Mouse (Mus musculus): ENCODE data around the gene Aire.

The Aire gene

DNA sequence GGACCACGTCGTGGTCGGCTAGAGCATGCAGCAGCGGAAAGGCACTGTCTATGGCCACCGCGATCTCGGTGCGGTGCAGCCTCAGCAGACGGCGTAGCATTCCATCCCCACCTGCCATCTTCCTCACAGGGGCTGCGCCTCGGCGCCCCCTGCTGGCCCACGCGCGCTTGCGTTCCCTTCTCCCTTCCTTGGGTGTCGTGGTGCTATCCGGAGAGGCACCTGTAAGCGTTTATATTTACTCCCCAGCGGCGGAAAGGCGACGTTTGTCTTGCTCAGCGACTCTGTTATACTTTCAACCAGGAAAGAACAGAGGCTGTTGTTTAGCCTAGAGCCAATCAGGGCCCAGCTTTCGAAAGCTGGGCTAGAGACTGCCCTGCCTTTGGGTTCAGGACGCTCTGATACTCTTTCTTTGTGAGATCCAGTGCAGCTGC, at the start of gene Aire:
Gene Aire (minus strand): TSS at position 205 of the 431 bp plus-strand sequence.
- peak; percentile 27 to 29 for DNase-seq (ENCODE audit: low spot score in 2 of 2)

DNA sequence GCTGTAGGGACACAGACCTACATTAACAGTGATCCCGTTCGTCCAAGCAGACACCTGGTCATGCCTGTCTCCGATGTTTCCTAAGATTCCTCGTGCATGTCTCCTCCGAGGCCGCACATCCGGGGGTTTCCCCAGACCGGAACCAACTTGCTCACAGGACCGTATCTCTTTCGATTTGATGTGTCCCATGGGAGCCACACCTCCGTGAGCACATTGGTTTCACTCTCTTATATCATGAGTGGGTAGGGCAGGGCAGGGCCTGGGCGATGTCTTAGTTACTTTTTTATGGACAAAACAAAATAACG, 49.3 kb upstream of the Aire start:
- DNase-seq (ENCODE audit: low spot score in 2 of 2): no peak

DNA sequence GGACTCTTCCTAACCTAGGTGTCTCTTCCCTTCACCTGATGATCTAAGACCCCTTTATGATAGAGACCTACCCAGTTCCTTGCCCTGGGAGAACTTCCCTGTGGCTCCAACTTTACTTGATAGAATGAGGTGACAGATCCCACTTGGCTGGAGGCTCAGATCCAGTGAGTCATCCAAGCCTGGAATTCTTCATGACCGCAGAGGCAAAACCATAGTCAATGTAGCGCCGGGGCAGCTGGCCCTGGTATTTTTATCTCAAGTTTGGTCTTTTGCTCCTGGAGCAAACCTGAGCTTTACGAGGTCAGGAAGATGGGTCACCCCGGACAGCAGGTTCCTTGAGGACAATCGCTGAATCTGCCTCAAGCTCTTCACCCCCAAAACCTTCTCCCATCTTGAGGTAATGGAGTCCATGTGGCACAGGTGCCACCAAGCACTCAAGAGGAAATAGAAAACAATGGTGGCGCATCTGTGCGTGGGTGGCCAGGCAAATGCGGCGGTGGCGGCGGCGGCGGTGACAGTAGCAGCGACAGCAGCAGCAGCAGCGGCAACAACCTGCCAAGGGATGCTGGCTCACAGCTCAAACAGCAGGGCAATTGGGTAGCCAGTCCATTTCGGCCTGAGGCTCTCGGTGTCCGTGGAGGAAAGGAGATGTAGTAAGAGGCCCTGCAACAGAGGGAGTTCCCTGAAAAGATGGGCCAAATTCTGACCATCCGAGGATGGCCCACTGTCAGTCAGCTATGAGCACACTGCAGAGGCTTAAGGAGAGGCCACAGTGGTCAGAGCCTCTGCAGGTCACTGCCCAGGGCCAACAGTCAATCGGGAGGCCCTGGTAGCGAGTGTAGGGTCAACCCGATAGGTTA, 48.7 kb upstream of the Aire start:
- DNase-seq (ENCODE audit: low spot score in 2 of 2): no peak

DNA sequence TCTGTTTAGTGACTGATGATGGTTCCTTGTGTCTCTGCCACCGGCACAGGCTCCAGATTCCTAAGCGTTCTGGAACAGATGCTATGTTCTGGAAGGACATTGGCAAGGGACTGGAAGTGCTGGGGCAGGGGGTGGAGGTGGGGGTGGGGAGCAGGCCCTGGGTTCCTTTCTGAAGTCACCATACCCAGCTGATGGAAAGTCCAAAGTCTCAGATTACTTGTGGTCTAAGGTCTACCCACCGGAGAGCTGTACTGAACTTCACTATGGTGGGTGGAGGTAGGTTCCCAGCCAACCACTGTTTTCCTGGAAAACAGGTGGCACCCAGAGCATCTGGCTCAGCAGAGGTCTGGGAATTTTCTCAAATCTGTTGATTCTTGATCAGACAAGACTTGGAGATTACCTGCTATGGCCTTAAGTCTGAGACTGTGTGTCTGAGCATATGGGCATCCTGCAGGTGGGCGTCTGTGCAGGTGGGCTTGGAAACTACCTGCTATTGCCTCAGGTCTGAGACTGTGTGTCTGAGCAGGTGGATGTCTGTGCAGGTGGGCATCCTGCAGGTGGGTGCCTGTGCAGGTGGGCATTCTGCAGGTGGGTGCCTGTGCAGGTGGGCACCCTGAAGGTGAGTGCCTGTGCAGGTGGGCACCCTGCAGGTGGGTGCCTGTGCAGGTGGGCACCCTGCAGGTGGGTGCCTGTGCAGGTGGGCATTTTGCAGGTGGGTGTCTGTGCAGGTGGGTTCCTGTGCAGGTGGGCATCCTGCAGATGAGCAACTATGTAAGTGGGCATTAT, 47.5 kb upstream of the Aire start:
- DNase-seq (ENCODE audit: low spot score in 2 of 2): no peak

DNA sequence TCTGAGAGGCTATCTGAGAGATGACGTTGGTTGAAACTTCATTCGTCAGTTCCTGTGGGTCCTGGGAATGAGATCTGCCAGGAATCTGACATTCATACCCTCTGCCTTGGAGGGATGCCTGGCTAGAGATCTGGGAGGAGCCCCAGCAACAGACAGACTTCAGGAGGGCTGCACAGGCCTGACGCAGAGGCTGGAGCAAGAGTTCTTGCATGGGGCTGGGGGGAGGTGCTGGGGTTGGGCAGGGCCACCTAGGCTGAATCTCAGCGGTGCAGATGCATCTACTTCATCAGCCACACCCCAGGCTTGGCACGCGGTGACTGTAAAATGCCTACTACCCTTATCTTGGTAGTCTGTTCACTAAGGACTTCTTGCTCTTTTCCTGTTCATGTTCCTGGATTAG, 46.8 kb upstream of the Aire start:
- peak in 1 of 2 experiments; percentile 64 for DNase-seq (ENCODE audit: low spot score in 2 of 2)

DNA sequence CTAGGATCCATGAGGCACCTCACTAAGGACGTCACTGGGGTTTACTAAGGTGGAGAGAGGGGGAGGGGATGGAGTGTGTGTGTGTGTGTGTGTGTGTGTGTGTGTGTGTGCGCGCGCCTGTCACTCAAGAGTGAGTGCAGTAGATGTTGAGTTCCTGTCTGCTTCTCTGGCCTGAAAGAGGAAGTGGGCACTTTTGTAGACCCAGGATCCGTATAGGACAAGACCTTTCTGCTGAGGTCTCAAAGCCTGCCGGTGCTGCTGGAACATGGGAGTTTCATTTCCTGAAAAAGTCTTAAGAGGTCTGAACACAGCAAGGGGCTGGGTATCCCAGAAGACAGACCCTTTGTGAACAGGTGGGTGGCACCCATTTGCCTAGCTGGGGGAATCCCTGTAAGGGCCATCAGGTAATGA, 43.7 kb upstream of the Aire start:
- no peak for DNase-seq (ENCODE audit: low spot score in 2 of 2)

DNA sequence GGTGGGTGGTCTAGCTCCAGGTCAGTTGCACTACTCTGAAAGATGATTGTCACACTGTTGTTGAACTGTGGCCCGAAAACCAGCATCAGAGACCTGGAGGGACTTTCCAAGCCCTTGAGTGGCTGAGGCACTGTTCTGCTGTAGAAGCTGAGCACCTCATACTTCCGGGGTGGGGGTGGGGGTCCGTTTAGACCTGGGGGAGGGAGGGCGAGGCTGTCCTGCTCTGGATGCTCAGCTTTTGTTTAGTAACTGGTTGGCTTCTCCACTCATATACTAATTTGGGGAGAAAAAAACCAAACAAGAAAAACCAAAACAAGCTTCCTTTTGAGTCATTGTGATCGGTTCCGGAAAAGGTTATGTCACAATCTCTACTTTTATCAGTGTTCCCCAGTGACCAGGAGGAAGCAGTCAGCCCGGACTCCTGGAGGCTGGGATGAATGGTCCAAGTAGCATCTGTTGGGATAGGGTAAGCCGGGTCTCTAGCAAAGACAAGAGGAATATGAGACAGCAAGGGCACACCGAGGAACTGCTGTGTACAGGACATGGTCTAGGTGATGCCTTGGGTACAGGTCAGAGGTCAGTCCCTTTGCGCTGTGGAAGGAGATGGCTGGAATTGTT, 43.1 kb upstream of the Aire start:
- peak; percentile 72 to 79 for DNase-seq (ENCODE audit: low spot score in 2 of 2)

DNA sequence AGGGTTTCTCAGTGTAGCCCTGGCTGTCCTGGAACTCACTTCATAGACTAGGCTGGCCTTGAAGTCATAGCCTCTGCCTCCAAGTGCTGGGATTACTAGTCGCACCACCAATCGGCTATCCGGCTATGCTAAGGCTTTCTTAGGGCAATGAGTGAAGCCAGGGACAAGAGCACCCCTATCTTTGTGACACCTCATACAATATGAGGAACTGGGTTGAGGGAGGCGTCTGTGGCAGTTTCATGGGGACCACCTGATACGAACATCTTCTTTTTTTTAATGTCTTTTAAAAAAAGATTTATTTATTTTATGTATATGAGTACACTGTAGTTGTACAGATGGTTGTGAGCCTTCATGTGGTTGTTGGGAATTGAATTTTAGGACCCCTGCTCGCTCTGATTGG, 42.3 kb upstream of the Aire start:
- no peak for DNase-seq (ENCODE audit: low spot score in 2 of 2)

DNA sequence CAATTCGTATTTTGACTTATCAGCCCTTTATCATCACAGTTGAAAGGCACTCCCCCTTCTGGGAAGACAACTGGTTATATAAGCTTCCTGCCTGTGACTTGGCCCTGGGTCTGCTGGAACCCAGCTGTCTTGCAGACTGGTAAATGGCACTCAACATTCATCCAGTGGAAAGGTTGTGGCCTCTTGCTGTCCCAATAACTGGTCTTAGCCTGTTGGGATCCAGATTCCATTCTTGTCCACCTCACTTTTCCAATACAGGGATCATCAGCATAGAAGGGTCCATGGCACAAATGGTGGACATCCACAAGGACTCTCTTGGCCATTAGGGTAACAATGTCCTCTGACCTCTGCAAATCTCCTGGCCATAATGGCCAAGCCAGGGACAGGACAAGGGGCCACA, 40.7 kb upstream of the Aire start:
- no peak for DNase-seq (ENCODE audit: low spot score in 2 of 2)

DNA sequence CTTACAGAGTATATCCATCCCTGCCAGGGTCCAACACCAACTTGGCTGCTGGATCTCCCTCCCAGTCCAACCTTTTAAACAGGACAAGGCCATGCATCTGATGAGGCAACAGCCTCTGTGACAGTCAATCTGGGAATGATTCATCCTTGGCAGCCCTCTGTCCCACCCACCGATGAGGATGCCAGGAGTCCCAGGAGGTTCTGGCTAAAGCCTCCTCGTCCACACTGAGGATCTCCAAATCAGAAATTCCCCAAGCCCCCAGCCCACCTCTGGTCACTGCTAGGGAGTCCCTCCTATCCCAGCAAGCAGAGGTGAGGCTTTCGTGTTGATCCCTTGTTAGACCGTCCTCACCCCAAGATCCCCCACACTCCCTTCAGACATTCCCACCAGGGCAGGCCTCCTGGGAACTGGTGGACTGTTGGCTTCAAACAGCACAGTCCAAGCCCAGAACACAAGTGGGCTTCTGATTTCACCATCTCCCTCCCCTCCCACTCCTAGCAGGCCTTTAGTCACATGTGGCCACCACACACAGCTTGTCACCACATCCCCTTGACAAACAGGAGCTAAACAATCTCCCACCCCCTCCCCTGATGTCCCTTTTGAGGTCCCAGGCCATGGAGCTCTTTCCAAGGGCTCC, 36.7 kb upstream of the Aire start:
- peak; percentile 83 to 85 for DNase-seq (ENCODE audit: low spot score in 2 of 2)

DNA sequence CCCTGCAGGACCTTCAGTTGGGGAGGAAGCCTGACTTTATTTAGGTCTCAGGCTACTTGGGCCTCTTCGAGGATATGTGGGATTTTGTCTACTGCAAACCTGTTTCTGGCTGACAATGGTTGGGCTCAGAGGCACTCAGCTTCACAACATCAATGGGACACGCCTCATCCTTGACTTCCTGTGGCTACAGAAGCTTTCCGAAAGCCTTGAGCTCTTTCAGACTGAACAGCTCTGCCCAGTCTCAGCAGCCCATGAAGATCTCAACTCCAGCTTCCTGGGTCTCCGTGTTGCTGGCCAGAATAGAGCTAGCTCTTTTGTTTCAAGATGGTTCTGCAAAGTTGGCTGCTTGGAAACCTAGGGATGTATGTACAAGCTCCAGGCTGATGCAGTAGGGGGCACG, 34.9 kb upstream of the Aire start:
- no peak for DNase-seq (ENCODE audit: low spot score in 2 of 2)

DNA sequence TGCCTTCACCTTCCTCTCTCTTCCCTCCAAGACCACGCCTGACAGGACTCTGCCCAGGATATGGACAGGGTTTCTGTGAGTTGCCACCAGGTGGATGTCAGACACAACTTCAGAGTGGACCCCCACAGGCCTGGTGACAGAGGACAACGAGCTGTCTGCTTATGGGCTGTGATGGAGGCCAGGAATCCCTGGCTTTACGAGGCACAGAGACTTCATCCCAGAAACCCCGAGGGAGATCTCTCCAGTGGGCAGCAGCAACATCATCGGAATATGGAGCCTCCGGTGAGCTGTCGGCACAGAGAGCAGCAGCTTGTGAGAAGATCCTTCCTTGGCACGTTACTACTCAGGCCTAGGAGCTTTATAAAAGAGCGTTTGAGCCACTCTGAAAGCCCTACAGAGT, 34.5 kb upstream of the Aire start:
- DNase-seq (ENCODE audit: low spot score in 2 of 2): no peak

DNA sequence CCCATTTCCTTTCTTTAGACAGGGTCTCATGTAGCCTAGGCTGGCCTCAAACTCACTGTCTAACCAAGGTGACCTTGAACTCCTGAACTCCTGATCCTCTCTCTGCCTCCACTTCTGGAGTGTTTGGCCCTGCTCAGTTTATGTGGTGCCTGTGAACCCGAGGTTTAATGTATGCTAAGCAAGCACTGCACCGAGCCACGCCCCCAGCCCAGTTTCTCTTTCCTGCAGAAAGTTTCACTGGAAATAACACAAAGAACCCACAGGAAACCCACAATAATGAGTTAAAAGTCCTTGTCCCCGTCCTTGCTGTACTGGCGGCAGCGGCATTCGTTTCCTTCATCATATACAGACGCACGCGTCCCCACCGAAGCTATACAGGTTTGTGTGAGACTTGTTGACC, 31.6 kb upstream of the Aire start:
- no peak for DNase-seq (ENCODE audit: low spot score in 2 of 2)

DNA sequence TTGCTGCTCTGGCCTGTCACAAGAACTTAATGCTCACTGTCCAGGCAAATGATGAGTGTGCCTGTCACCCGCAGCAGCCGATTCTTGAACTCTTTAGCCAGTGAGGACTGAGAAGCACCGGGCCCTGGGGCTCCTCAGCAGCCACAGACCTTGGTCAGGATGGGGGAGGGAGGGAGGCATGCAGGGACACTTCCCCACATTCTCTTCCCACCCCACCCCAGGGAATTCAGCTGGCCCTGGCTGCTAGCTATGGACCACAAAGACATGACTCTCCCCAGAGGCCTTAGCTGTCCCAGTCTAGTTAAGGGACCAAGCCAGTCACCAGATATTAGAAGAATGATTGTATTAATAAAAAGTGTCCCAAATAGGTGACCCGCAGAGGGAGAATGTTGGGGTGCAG, 30.7 kb upstream of the Aire start:
- no peak for DNase-seq (ENCODE audit: low spot score in 2 of 2)

DNA sequence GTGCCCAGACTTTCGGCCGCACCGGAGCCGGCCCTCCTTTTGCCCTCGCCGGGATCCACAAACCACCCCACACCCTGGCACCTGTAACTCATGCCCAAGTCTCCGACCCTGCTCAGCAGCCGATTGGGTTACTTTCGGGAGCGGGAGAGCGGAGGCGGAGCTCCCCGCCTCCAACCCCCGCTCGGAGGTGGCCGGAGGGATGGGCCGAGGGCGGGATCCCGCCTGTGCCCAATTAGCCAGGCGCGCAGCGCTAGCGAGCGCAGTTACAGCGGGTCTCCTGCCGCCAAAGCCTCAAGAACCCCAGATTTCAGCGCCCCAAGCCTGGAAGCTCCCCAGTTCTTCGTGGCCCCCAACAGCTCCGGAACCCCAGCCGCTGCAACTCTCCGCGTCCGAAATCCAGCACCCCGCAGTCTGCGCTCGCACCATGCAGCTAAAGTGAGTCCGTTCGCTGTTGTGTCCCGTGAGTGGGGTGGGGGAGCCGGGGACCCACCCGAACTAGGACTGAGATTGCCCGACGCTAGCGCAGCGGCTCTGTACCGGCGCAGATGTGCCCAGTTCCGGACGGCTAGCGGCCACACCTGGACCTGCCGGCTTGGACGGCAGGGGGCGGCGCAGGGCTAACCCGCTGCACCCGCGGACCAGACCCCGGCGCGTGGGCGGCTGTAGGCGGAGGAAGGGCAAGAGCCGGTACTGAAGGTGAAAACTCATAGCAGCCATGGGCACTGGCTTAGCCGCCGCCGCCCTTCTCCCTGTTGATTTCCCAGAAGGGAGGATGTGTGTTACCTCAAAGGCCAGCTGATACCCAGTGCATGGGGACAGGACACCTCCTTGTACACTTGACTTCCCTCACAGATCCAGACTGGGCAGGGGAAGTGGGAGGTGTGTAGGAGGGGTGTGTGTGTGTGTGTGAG, 25.9 kb upstream of the Aire start, which contains the start of gene Icosl:
Gene Icosl (plus strand): TSS at position 202 of the 911 bp plus-strand sequence.
- peak; percentile 86 to 88 for DNase-seq (ENCODE audit: low spot score in 2 of 2)

DNA sequence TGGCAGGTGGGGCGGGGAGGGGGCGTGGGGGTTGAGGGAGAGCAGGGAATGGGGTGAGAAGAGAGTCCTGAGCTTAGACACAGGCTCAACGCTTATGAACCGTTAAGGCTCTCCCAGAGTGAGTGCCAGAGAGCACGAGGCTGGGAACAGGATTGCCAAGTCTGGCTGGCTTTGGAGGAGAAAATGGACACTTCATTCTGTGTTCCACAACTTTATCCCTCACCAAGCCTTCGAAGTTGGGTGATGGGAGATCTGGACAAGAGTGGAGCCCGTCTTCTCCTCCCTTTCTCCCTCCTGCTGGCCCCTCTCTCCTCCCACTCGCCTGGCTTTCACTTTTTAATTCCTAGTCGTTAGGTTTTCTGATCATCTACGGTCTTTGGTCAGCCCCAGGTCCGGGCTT, 25.1 kb upstream of the Aire start:
- DNase-seq (ENCODE audit: low spot score in 2 of 2): no peak

DNA sequence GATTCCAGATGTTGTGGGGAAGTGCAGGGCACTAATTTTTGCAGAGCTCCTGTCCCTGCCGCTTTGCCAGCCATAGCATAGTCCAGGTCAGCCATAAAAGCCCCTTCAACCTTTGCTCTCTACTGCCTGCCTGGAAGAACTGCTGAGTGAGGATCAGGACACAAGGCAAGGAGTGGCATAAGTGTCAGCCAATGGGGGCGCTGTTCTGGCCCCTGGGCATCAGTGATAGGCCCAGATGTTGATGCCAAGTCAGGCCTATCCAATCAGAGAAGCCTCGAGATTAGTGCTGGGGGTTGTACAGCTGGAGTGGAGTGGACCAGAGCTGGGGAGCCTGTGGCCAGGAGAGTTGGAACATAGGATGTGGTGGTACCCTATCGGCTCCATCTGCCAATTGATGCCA, 23.8 kb upstream of the Aire start:
- no peak for DNase-seq (ENCODE audit: low spot score in 2 of 2)

DNA sequence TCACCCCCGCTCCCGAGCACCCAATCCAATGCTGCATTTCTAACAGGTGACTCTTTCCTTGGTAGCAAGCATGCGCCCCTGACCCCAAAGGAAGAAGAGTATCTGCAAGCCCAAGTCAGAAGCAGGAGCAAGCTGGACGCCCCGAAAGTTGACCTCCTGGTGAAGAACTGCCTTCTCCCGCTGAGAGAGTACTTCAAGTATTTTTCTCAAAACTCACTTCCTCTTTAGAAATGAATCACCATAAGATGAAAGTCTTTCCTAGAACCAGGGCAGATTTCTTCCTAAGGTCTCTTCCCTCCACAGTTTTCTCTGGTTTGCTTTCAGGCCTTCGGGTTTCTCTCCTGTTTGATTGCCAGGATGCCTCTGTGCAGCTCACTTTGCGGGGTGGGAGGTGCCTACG, 19.7 kb upstream of the Aire start:
- DNase-seq (ENCODE audit: low spot score in 2 of 2): no peak

DNA sequence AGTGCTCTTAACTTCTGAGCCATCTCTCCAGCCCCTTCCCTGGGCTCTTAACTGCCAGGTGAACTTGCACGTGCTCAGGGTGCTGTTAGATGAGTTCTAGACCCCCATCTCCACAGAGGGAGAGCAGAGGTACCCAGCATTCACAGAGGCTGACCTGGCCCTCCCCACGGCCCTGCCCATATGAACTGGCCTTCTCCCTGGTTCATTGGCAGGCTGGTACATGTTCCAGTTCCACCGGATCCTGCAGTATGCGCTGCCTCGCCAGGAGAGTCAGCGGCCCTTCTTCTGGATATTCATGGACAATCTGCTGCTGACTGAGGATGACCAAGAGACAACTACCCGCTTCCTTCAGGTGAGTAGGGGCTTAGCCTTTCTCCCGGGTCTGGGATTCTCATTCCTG, 13.6 kb upstream of the Aire start:
- DNase-seq (ENCODE audit: low spot score in 2 of 2): no peak

DNA sequence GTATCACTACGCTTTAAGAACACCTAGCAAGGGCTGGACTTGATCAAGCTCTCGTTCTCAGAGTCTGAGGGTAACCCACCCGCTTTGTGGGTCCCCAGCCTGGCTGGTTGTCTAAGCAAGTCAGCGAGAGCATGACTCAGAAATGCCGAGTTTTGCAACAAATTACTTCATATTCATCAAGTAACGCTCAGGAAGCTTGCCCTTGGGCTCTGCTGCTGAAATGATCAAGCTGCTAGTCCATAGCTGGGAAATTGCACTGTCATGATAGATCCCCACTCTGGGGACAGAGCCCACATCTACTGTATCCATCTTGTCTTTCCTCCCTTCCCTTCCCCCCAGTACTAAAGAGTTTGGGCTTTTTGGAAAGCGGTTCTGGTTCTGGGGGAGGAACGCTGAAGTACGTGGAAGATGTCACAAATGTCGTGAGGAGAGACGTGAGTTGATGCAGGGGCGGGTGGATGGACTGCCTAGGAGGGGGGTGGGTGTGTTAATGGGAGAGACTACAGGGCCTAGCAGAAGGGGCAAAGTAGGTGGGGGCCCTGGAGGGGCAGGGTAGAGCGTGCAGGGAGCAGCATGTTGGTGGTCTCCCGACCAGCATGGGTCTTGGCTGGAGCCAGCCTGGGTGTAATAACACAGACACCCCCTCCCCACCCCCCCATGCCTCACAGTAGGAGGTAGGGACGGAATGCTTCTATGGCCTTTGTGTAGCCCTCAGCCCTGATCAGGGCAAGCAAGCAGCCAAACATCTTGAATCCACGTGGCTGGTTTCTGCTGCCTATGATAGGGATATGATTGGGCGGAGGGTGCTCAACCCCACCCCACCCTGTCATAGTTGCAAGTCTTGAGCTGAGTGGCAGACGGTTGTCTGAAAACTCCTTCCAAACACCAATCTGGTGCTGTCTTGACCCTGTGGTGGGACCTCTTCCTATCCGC, 11.5 kb upstream of the Aire start:
- DNase-seq (ENCODE audit: low spot score in 2 of 2): peak; percentile 70 to 75
